Mouse (Mus musculus) CH12.LX (cell line): Measurements from ENCODE around the gene Bend6.

Experiments
- CTCF ChIP-seq, 2 experiments: IDR thresholded peaks in 1 of 2; conservative IDR thresholded peaks in 1 of 2; 2 replicates each; pipeline ENCODE4 v1.5.1; 2011 to 2012; ENCODE audit warnings: low read depth in 2 of 2, low read length in 2 of 2, improper control_type of control experiment in 1 of 2, inconsistent platforms in 1 of 2, mild to moderate bottlenecking in 1 of 2, moderate library complexity in 1 of 2
- EP300 ChIP-seq: IDR thresholded peaks from 2 replicates; pipeline ENCODE4 v1.6.1; 2011; ENCODE audit warnings: low read length, improper control_type of control experiment
- MEF2A ChIP-seq: IDR thresholded peaks from 2 replicates; pipeline ENCODE4 v1.6.1; 2014; ENCODE audit warnings: low read depth, mild to moderate bottlenecking, inconsistent platforms, low read length, improper control_type of control experiment, borderline replicate concordance
- POLR2AphosphoS2 ChIP-seq: IDR thresholded peaks from 2 replicates; pipeline ENCODE4 v1.6.1; 2011; ENCODE audit warnings: low read depth, low read length, improper control_type of control experiment

GRCm38 (mm10) chr1:33817931-33818330, 89.7 kb downstream of the Bend6 start:
- TF ChIP-seq CTCF (conservative IDR thresholded peaks at IDR 0.05 in 1 of 2, IDR thresholded peaks at IDR 0.05 in 1 of 2; ENCODE audit: low read depth in 2 of 2, low read length in 2 of 2): no peak
- TF ChIP-seq EP300: no peak
- TF ChIP-seq MEF2A: no peak
- no peak for TF ChIP-seq POLR2AphosphoS2
